Mouse (Mus musculus) megakaryocyte-erythroid progenitor cell, adult 5-6 weeks (primary cell): ENCODE measurements around the gene Gm10842. TPM values are rescaled to one million over a fixed set of nuclear protein-coding genes. Genes with fewer than 3 reads are reported as not detected.

Experiments
- ATAC-seq: replicated peaks from 2 replicates; pipeline ENCODE4 v1.8.0; 2016; ENCODE audit warnings: mild to moderate bottlenecking, inconsistent platforms; ENCODE audit not compliant: severe bottlenecking, poor library complexity, low FRiP score, low TSS enrichment
- total RNA-seq, 2 experiments: library from RNA; stranded (forward) in 1 of 2; stranded (reverse) in 1 of 2; fragments of 200-1000, 215-1000 nt in 1 of 2; fragments of >200 nt in 1 of 2; fragmentation: Nextera tagmentation in 1 of 2; gene quantifications; 2 replicates each; pipeline ENCODE4 v1.2.3; 2014 to 2017

The Gm10842 gene
- total RNA-seq, 2 experiments from 2014 or later: not detected

GRCm38 (mm10) chr11:105151226-105152016 is 4.7 kb downstream of the Gm10842 start:
- 0 out of 2 replicates have a peak, but pooled peaks have one; percentile 16 for ATAC-seq

- no peak for ATAC-seq
These were observed 5.3 kb downstream of the Gm10842 start for GRCm38 (mm10) chr11:105152017-105152300.

- ATAC-seq: peak; percentile 77
These were observed 5.7 kb downstream of the Gm10842 start for GRCm38 (mm10) chr11:105152357-105152899.

- ATAC-seq: peak; percentile 43
These were observed 6.6 kb downstream of the Gm10842 start for GRCm38 (mm10) chr11:105153068-105153833.

GRCm38 (mm10) chr11:105155915-105156314 is 9.2 kb downstream of the Gm10842 start:
- ATAC-seq: no peak

GRCm38 (mm10) chr11:105156748-105157267 is 10.1 kb downstream of the Gm10842 start:
- ATAC-seq: no peak

GRCm38 (mm10) chr11:105158047-105158446 is 11.4 kb downstream of the Gm10842 start:
- ATAC-seq: no peak

- no peak for ATAC-seq
These were observed 13.1 kb downstream of the Gm10842 start for GRCm38 (mm10) chr11:105159673-105160360.

GRCm38 (mm10) chr11:105161411-105161810 is 14.7 kb downstream of the Gm10842 start:
- no peak for ATAC-seq

GRCm38 (mm10) chr11:105164516-105165510 is 18.1 kb downstream of the Gm10842 start:
- ATAC-seq: no peak

- ATAC-seq: peak; percentile 27; the same call in 1 of the 2 replicates
These were observed 20.1 kb downstream of the Gm10842 start for GRCm38 (mm10) chr11:105166780-105167179.

GRCm38 (mm10) chr11:105178516-105178915 is 31.8 kb downstream of the Gm10842 start, which contains the start of gene Tlk2:
Gene Tlk2, plus strand, starts transcription at chr11:105178807.
- no peak for ATAC-seq

- no peak for ATAC-seq
These were observed 32.8 kb downstream of the Gm10842 start for GRCm38 (mm10) chr11:105179523-105179922.

- ATAC-seq: peak; percentile 45
These were observed 33.9 kb downstream of the Gm10842 start for GRCm38 (mm10) chr11:105180471-105181091.

- peak; percentile 87 for ATAC-seq
These were observed 34.5 kb downstream of the Gm10842 start for GRCm38 (mm10) chr11:105181126-105181637.

GRCm38 (mm10) chr11:105181689-105182460 is 35.2 kb downstream of the Gm10842 start:
- no peak for ATAC-seq

- no peak for ATAC-seq
These were observed 35.8 kb downstream of the Gm10842 start for GRCm38 (mm10) chr11:105182461-105182855.
